Mouse (Mus musculus) olfactory bulb, adult 2 months (tissue): ENCODE data around the gene Gm42791.

Experiments used
- CTCF ChIP-seq: fragments of 200-500 bp; IDR thresholded peaks from 2 replicates; pipeline ENCODE4 v1.5.1; 2012; ENCODE audit warnings: low read depth, mild to moderate bottlenecking, low read length, moderate library complexity; ENCODE audit not compliant: insufficient read depth
- POLR2A ChIP-seq: fragments of 200-500 bp; IDR thresholded peaks from 2 replicates; pipeline ENCODE4 v1.6.1; 2012; ENCODE audit warnings: mild to moderate bottlenecking, low read depth, low read length, moderate library complexity; ENCODE audit not compliant: insufficient read depth

GRCm38 (mm10) chr5:148855047-148855446 is 139.9 kb downstream of the Gm42791 start:
- TF ChIP-seq CTCF (no peak), POLR2A (no peak)
